Mouse (Mus musculus): ENCODE measurements around the gene Rad50. TPM values are rescaled to one million over a fixed set of nuclear protein-coding genes. Genes with fewer than 3 reads are reported as not detected.

Gene Rad50
- 5.2 and 5.8 TPM in 2 replicates for total RNA-seq (2014; rRNA removed)
- 8.9 and 10.0 TPM in 2 replicates for polyA plus RNA-seq (2015; fragmentation: Nextera tagmentation; extraction: Ambion mirVana)

- H3K27me3 ChIP-seq (ENCODE audit: insufficient read depth, low read length) = no peaks in the 10 kb centered on the region
- peak within 1 kb of the TSS; percentile 65 for H3K4me3 ChIP-seq (ENCODE audit: low read depth, low read length)
- peaks cover 2% of the 10 kb centered on the region; the same call in 1 of the 2 replicates for H3K36me3 ChIP-seq (ENCODE audit: insufficient read depth, low read length)
- H3K4me1 ChIP-seq (ENCODE audit: insufficient read depth, low read length) = no peaks in the 10 kb centered on the region
- peak within 1 kb of the TSS; percentile 68 for H3K4me2 ChIP-seq (ENCODE audit: low read depth, low read length, poor library complexity, severe bottlenecking)
- H3K9me3 ChIP-seq (ENCODE audit: low read length) = no peaks in the 10 kb centered on the region
- 0 out of 2 replicates have a peak, but pooled peaks have one; percentile 4 for TF ChIP-seq CTCF (IDR thresholded peaks at IDR 0.05)
- WGBS = 5% methylated on average over 55 of the region's 55 CpGs
- DNase-seq (ENCODE audit: low spot score) (peak; percentile 90), ATAC-seq (ENCODE audit: low FRiP score) (peak; percentile 89)
- peak within 1 kb of the TSS; percentile 51; the same call in 1 of the 2 replicates for H3K27ac ChIP-seq (ENCODE audit: low read depth, low read length)
- H3K9ac ChIP-seq (replicated peaks; ENCODE audit: low read length, poor library complexity, severe bottlenecking) = peak within 1 kb of the TSS; percentile 62
These were observed at the start of gene Rad50 for GRCm38 (mm10) chr11:53706934-53707717. Gene Rad50 (minus strand): TSS chr11:53707319.

GRCm38 (mm10) chr11:53755011-53755595 is 48.0 kb upstream of the Rad50 start:
- no peaks in the 10 kb centered on the region for H3K9me3 ChIP-seq (ENCODE audit: low read length)
- ATAC-seq (ENCODE audit: low FRiP score) = no peak

GRCm38 (mm10) chr11:53749716-53750352 is 42.7 kb upstream of the Rad50 start:
- Histone ChIP-seq H3K9ac (replicated peaks; ENCODE audit: low read length, poor library complexity, severe bottlenecking) (no peak overlapping the region), H3K9me3 (ENCODE audit: low read length) (no peaks in the 10 kb centered on the region), H3K27me3 (ENCODE audit: insufficient read depth, low read length) (no peaks in the 10 kb centered on the region), H3K36me3 (ENCODE audit: insufficient read depth, low read length) (no peaks in the 10 kb centered on the region), H3K4me2 (ENCODE audit: low read depth, low read length, poor library complexity, severe bottlenecking) (no peak overlapping the region), H3K27ac (ENCODE audit: low read depth, low read length) (no peak overlapping the region), H3K4me3 (ENCODE audit: low read depth, low read length) (no peak overlapping the region), H3K4me1 (ENCODE audit: insufficient read depth, low read length) (no peaks in the 10 kb centered on the region)
- ATAC-seq (ENCODE audit: low FRiP score) (no peak), DNase-seq (ENCODE audit: low spot score) (no peak)
- 51% methylated on average over 5 of the region's 5 CpGs for WGBS
- no peak for TF ChIP-seq CTCF (IDR thresholded peaks at IDR 0.05)

More at GRCm38 (mm10) chr11:53755011-53755595, 48.0 kb upstream of the Rad50 start:
- H3K9ac ChIP-seq (replicated peaks; ENCODE audit: low read length, poor library complexity, severe bottlenecking) = no peak overlapping the region
- no peak overlapping the region for H3K4me2 ChIP-seq (ENCODE audit: low read depth, low read length, poor library complexity, severe bottlenecking)
- no peaks in the 10 kb centered on the region for H3K36me3 ChIP-seq (ENCODE audit: insufficient read depth, low read length)
- TF ChIP-seq CTCF (IDR thresholded peaks at IDR 0.05) = no peak
- no peak overlapping the region for H3K27ac ChIP-seq (ENCODE audit: low read depth, low read length)
- 80% methylated on average over 12 of the region's 12 CpGs for WGBS
- H3K27me3 ChIP-seq (ENCODE audit: insufficient read depth, low read length) = 0 out of 2 replicates have a peak, but pooled peaks cover 4% of the 10 kb centered on the region
- no peak overlapping the region for H3K4me3 ChIP-seq (ENCODE audit: low read depth, low read length)
- no peak for DNase-seq (ENCODE audit: low spot score)
- H3K4me1 ChIP-seq (ENCODE audit: insufficient read depth, low read length) = no peaks in the 10 kb centered on the region

GRCm38 (mm10) chr11:53749306-53749705 is 42.2 kb upstream of the Rad50 start:
- Histone ChIP-seq H3K4me2 (ENCODE audit: low read depth, low read length, poor library complexity, severe bottlenecking) (no peak overlapping the region), H3K27ac (ENCODE audit: low read depth, low read length) (no peak overlapping the region), H3K36me3 (ENCODE audit: insufficient read depth, low read length) (no peaks in the 10 kb centered on the region), H3K27me3 (ENCODE audit: insufficient read depth, low read length) (no peaks in the 10 kb centered on the region), H3K9ac (replicated peaks; ENCODE audit: low read length, poor library complexity, severe bottlenecking) (no peak overlapping the region), H3K4me3 (ENCODE audit: low read depth, low read length) (no peak overlapping the region), H3K9me3 (ENCODE audit: low read length) (no peaks in the 10 kb centered on the region), H3K4me1 (ENCODE audit: insufficient read depth, low read length) (no peaks in the 10 kb centered on the region)
- DNase-seq (ENCODE audit: low spot score) (no peak), ATAC-seq (ENCODE audit: low FRiP score) (no peak)
- TF ChIP-seq CTCF (IDR thresholded peaks at IDR 0.05) = no peak
- WGBS = 59% methylated on average over 4 of the region's 4 CpGs

GRCm38 (mm10) chr11:53748614-53749013 is 41.5 kb upstream of the Rad50 start:
- WGBS = 96% methylated on average over 6 of the region's 6 CpGs
- no peak for TF ChIP-seq CTCF (IDR thresholded peaks at IDR 0.05)

More at GRCm38 (mm10) chr11:53748614-53749013, 41.5 kb upstream of the Rad50 start:
- H3K4me2 ChIP-seq (ENCODE audit: low read depth, low read length, poor library complexity, severe bottlenecking) = no peak overlapping the region
- H3K9ac ChIP-seq (replicated peaks; ENCODE audit: low read length, poor library complexity, severe bottlenecking) = no peak overlapping the region
- ATAC-seq (ENCODE audit: low FRiP score) (no peak), DNase-seq (ENCODE audit: low spot score) (no peak)
- H3K9me3 ChIP-seq (ENCODE audit: low read length) = no peaks in the 10 kb centered on the region
- no peak overlapping the region for H3K27ac ChIP-seq (ENCODE audit: low read depth, low read length)
- no peaks in the 10 kb centered on the region for H3K36me3 ChIP-seq (ENCODE audit: insufficient read depth, low read length)
- no peak overlapping the region for H3K4me3 ChIP-seq (ENCODE audit: low read depth, low read length)
- H3K27me3 ChIP-seq (ENCODE audit: insufficient read depth, low read length) = no peaks in the 10 kb centered on the region
- H3K4me1 ChIP-seq (ENCODE audit: insufficient read depth, low read length) = no peaks in the 10 kb centered on the region
